ENCODE assay signal across 20 mouse cellular contexts in the genomic region with DNA sequence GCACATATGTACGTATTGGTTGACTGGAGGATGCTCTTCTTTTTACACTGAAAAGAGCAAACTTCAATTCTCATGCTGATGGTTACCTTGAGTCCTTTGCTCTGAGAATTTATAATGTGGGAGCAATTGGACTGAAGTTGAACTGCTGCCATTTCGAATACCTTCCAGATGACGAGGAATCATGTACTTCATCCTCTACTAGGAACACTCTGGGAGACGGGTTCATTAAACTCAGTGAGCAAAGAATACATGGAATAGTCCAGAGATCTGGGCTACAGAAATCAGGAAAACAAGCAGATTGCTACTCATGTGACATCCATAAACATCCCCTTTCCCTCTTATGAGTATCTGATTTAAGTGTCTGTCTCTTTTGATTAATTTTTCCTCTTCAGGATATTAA.
"Had no signal": no experiment of that assay in that cellular context is flagged by ENCODE, and none has a peak within 500 bp of the region (broad histone marks: within the 10 kb centered on the region; RNA-seq: fewer than 3 reads in every experiment).

No protein-coding gene starts in this region.

- H3K36me3 ChIP-seq: kidney, embryonic 15.5 days; limb, embryonic 10.5 days; limb, embryonic 13.5 days; liver, embryonic 12.5 days; liver, embryonic 15.5 days; midbrain, embryonic 13.5 days; neural tube, embryonic 13.5 days; stomach, embryonic 15.5 days had no signal

- H3K27ac ChIP-seq: kidney, embryonic 15.5 days; limb, embryonic 10.5 days; limb, embryonic 13.5 days; liver, embryonic 12.5 days; liver, embryonic 15.5 days; macrophage; midbrain, embryonic 13.5 days; neural tube, embryonic 13.5 days; stomach, embryonic 15.5 days had no signal

- H3K9ac ChIP-seq: kidney, embryonic 15.5 days; liver, embryonic 15.5 days; midbrain, embryonic 13.5 days; stomach, embryonic 15.5 days had no signal

- DNase-seq: kidney, adult 8-10 months; kidney, postnatal 10 days; kidney, postnatal 4 days; liver; lung, adult 2 months; retina, postnatal 1 day; right cerebral cortex, postnatal 25 days; spleen, adult 18-20 months; thymus, postnatal 25 days had no signal

- ATAC-seq: intestine, postnatal 0 days; liver, embryonic 12.5 days; lung, postnatal 0 days had no signal

- H3K9me3 ChIP-seq: kidney, embryonic 15.5 days; limb, embryonic 10.5 days; limb, embryonic 13.5 days; liver, embryonic 12.5 days; liver, embryonic 15.5 days; midbrain, embryonic 13.5 days; neural tube, embryonic 13.5 days; stomach, embryonic 15.5 days had no signal

- H3K27me3 ChIP-seq: kidney, embryonic 15.5 days; limb, embryonic 13.5 days; liver, embryonic 12.5 days; liver, embryonic 15.5 days; midbrain, embryonic 13.5 days; neural tube, embryonic 13.5 days; stomach, embryonic 15.5 days had no signal
